Mouse (Mus musculus): ENCODE data around the gene Hspb3. TPM values are rescaled to one million over a fixed set of nuclear protein-coding genes. Genes with fewer than 3 reads are reported as not detected.

The Hspb3 gene
- polyA plus RNA-seq, 1 experiment from 2014 or later = 75.2 TPM

- Histone ChIP-seq H3K27me3 (ENCODE audit: control insufficient read depth, insufficient read depth, low read length) (no peaks in the 10 kb centered on the region), H3K36me3 (ENCODE audit: control insufficient read depth, insufficient read depth, low read length) (no peaks in the 10 kb centered on the region), H3K27ac (ENCODE audit: low read depth, low read length) (peak overlapping the region; percentile 94), H3K4me1 (ENCODE audit: control insufficient read depth, insufficient read depth, low read length) (peaks cover 11% of the 10 kb centered on the region), H3K9me3 (replicated peaks; ENCODE audit: control insufficient read depth, low read length) (no peaks in the 10 kb centered on the region), H3K4me2 (peak overlapping the region; percentile 66), H3K9ac (ENCODE audit: low read depth, low read length) (0 out of 2 replicates have a peak overlapping the region, but pooled peaks have one; percentile 1), H3K4me3 (ENCODE audit: low read depth, low read length) (peak overlapping the region; percentile 45)
- 62% methylated on average over 9 of the region's 9 CpGs for whole genome bisulfite sequencing (ENCODE audit: insufficient replicate concordance)
- no peak for ATAC-seq (replicated peaks; ENCODE audit: insufficient number of reproducible peaks, low FRiP score, low TSS enrichment)
Measured at GRCm38 (mm10) chr13:113660576-113661310, 2.7 kb downstream of the Hspb3 start.

- Histone ChIP-seq H3K4me1 (ENCODE audit: control insufficient read depth, insufficient read depth, low read length) (peaks cover 11% of the 10 kb centered on the region), H3K4me2 (peak overlapping the region; percentile 57), H3K27me3 (ENCODE audit: control insufficient read depth, insufficient read depth, low read length) (no peaks in the 10 kb centered on the region), H3K27ac (ENCODE audit: low read depth, low read length) (peak overlapping the region; percentile 90), H3K9ac (ENCODE audit: low read depth, low read length) (peak overlapping the region; percentile 52; the same call in 1 of the 2 replicates), H3K4me3 (ENCODE audit: low read depth, low read length) (no peak overlapping the region), H3K9me3 (replicated peaks; ENCODE audit: control insufficient read depth, low read length) (0 out of 2 replicates have a peak, but pooled peaks cover 2% of the 10 kb centered on the region), H3K36me3 (ENCODE audit: control insufficient read depth, insufficient read depth, low read length) (no peaks in the 10 kb centered on the region)
- ATAC-seq (replicated peaks; ENCODE audit: insufficient number of reproducible peaks, low FRiP score, low TSS enrichment) = no peak
- WGBS (ENCODE audit: insufficient replicate concordance) = 44% methylated on average over 7 of the region's 7 CpGs
Measured at GRCm38 (mm10) chr13:113657204-113657603, 6.3 kb downstream of the Hspb3 start.

GRCm38 (mm10) chr13:113656639-113657038 is 6.8 kb downstream of the Hspb3 start:
- H3K9ac ChIP-seq (ENCODE audit: low read depth, low read length) = no peak overlapping the region
- no peaks in the 10 kb centered on the region for H3K36me3 ChIP-seq (ENCODE audit: control insufficient read depth, insufficient read depth, low read length)
- peak overlapping the region; percentile 19 for H3K4me2 ChIP-seq
- peak overlapping the region; percentile 90 for H3K27ac ChIP-seq (ENCODE audit: low read depth, low read length)
- H3K27me3 ChIP-seq (ENCODE audit: control insufficient read depth, insufficient read depth, low read length) = no peaks in the 10 kb centered on the region
- 68% methylated on average over 4 of the region's 4 CpGs for WGBS (ENCODE audit: insufficient replicate concordance)
- H3K4me1 ChIP-seq (ENCODE audit: control insufficient read depth, insufficient read depth, low read length) = peaks cover 11% of the 10 kb centered on the region
- H3K4me3 ChIP-seq (ENCODE audit: low read depth, low read length) = no peak overlapping the region
- no peak for ATAC-seq (replicated peaks; ENCODE audit: insufficient number of reproducible peaks, low FRiP score, low TSS enrichment)
- H3K9me3 ChIP-seq (replicated peaks; ENCODE audit: control insufficient read depth, low read length) = 0 out of 2 replicates have a peak, but pooled peaks cover 2% of the 10 kb centered on the region

GRCm38 (mm10) chr13:113655511-113655910 is 8.0 kb downstream of the Hspb3 start:
- Histone ChIP-seq H3K9me3 (replicated peaks; ENCODE audit: control insufficient read depth, low read length) (0 out of 2 replicates have a peak, but pooled peaks cover 2% of the 10 kb centered on the region), H3K27me3 (ENCODE audit: control insufficient read depth, insufficient read depth, low read length) (no peaks in the 10 kb centered on the region), H3K4me3 (ENCODE audit: low read depth, low read length) (no peak overlapping the region), H3K36me3 (ENCODE audit: control insufficient read depth, insufficient read depth, low read length) (no peaks in the 10 kb centered on the region), H3K27ac (ENCODE audit: low read depth, low read length) (no peak overlapping the region), H3K9ac (ENCODE audit: low read depth, low read length) (no peak overlapping the region), H3K4me2 (no peak overlapping the region), H3K4me1 (ENCODE audit: control insufficient read depth, insufficient read depth, low read length) (peaks cover 11% of the 10 kb centered on the region)
- no peak for ATAC-seq (replicated peaks; ENCODE audit: insufficient number of reproducible peaks, low FRiP score, low TSS enrichment)
- WGBS (ENCODE audit: insufficient replicate concordance) = 90% methylated on average over 4 of the region's 4 CpGs

- H3K4me3 ChIP-seq (ENCODE audit: low read depth, low read length) = no peak overlapping the region
- no peak overlapping the region for H3K9ac ChIP-seq (ENCODE audit: low read depth, low read length)
- no peak overlapping the region for H3K4me2 ChIP-seq
- H3K9me3 ChIP-seq (replicated peaks; ENCODE audit: control insufficient read depth, low read length) = no peaks in the 10 kb centered on the region
- H3K4me1 ChIP-seq (ENCODE audit: control insufficient read depth, insufficient read depth, low read length) = no peaks in the 10 kb centered on the region
- no peaks in the 10 kb centered on the region for H3K27me3 ChIP-seq (ENCODE audit: control insufficient read depth, insufficient read depth, low read length)
- H3K36me3 ChIP-seq (ENCODE audit: control insufficient read depth, insufficient read depth, low read length) = no peaks in the 10 kb centered on the region
- 77% methylated on average over 11 of the region's 11 CpGs for WGBS (ENCODE audit: insufficient replicate concordance)
- ATAC-seq (replicated peaks; ENCODE audit: insufficient number of reproducible peaks, low FRiP score, low TSS enrichment) = no peak
- H3K27ac ChIP-seq (ENCODE audit: low read depth, low read length) = no peak overlapping the region
Measured at GRCm38 (mm10) chr13:113640944-113641597, 22.4 kb downstream of the Hspb3 start.

- H3K9me3 ChIP-seq (replicated peaks; ENCODE audit: control insufficient read depth, low read length) = no peaks in the 10 kb centered on the region
- H3K27me3 ChIP-seq (ENCODE audit: control insufficient read depth, insufficient read depth, low read length) = no peaks in the 10 kb centered on the region
- H3K27ac ChIP-seq (ENCODE audit: low read depth, low read length) = no peak overlapping the region
- H3K4me1 ChIP-seq (ENCODE audit: control insufficient read depth, insufficient read depth, low read length) = 0 out of 2 replicates have a peak, but pooled peaks cover 6% of the 10 kb centered on the region
- no peaks in the 10 kb centered on the region for H3K36me3 ChIP-seq (ENCODE audit: control insufficient read depth, insufficient read depth, low read length)
- WGBS (ENCODE audit: insufficient replicate concordance) = 29% methylated on average over 7 of the region's 7 CpGs
- no peak overlapping the region for H3K9ac ChIP-seq (ENCODE audit: low read depth, low read length)
- ATAC-seq (replicated peaks; ENCODE audit: insufficient number of reproducible peaks, low FRiP score, low TSS enrichment) = no peak
- no peak overlapping the region for H3K4me3 ChIP-seq (ENCODE audit: low read depth, low read length)
- peak overlapping the region; percentile 38; the same call in 1 of the 2 replicates for H3K4me2 ChIP-seq
Measured at GRCm38 (mm10) chr13:113638914-113639313, 24.6 kb downstream of the Hspb3 start.

- ATAC-seq (replicated peaks; ENCODE audit: insufficient number of reproducible peaks, low FRiP score, low TSS enrichment) = no peak
- H3K4me2 ChIP-seq = no peak overlapping the region
- H3K36me3 ChIP-seq (ENCODE audit: control insufficient read depth, insufficient read depth, low read length) = no peaks in the 10 kb centered on the region
- H3K4me3 ChIP-seq (ENCODE audit: low read depth, low read length) = no peak overlapping the region
- no peaks in the 10 kb centered on the region for H3K9me3 ChIP-seq (replicated peaks; ENCODE audit: control insufficient read depth, low read length)
- H3K27me3 ChIP-seq (ENCODE audit: control insufficient read depth, insufficient read depth, low read length) = no peaks in the 10 kb centered on the region
- WGBS (ENCODE audit: insufficient replicate concordance) = 67% methylated on average over 17 of the region's 17 CpGs
- H3K9ac ChIP-seq (ENCODE audit: low read depth, low read length) = no peak overlapping the region
- 0 out of 2 replicates have a peak, but pooled peaks cover 6% of the 10 kb centered on the region for H3K4me1 ChIP-seq (ENCODE audit: control insufficient read depth, insufficient read depth, low read length)
- no peak overlapping the region for H3K27ac ChIP-seq (ENCODE audit: low read depth, low read length)
Measured at GRCm38 (mm10) chr13:113635799-113636222, 27.7 kb downstream of the Hspb3 start.

GRCm38 (mm10) chr13:113634732-113635481 is 28.6 kb downstream of the Hspb3 start:
- no peak for ATAC-seq (replicated peaks; ENCODE audit: insufficient number of reproducible peaks, low FRiP score, low TSS enrichment)
- Histone ChIP-seq H3K27me3 (ENCODE audit: control insufficient read depth, insufficient read depth, low read length) (no peaks in the 10 kb centered on the region), H3K4me1 (ENCODE audit: control insufficient read depth, insufficient read depth, low read length) (0 out of 2 replicates have a peak, but pooled peaks cover 6% of the 10 kb centered on the region), H3K36me3 (ENCODE audit: control insufficient read depth, insufficient read depth, low read length) (no peaks in the 10 kb centered on the region), H3K27ac (ENCODE audit: low read depth, low read length) (no peak overlapping the region), H3K4me3 (ENCODE audit: low read depth, low read length) (no peak overlapping the region), H3K9ac (ENCODE audit: low read depth, low read length) (no peak overlapping the region), H3K4me2 (peak overlapping the region; percentile 29), H3K9me3 (replicated peaks; ENCODE audit: control insufficient read depth, low read length) (no peaks in the 10 kb centered on the region)
- WGBS (ENCODE audit: insufficient replicate concordance) = 46% methylated on average over 15 of the region's 15 CpGs
